Mouse (Mus musculus): ENCODE data around the gene Aebp1. TPM values are rescaled to one million over a fixed set of nuclear protein-coding genes. Genes with fewer than 3 reads are reported as not detected.

The Aebp1 gene
- polyA plus RNA-seq, 1 experiment from 2014 or later, result 15.0 TPM

GRCm38 (mm10) chr11:5905778-5906518, 44.2 kb downstream of the Aebp1 start:
- Histone ChIP-seq H3K4me1 (replicated peaks; ENCODE audit: control insufficient read depth, insufficient read depth, low read length) (peaks cover 6% of the 10 kb centered on the region; the same call in 1 of the 2 replicates), H3K9ac (ENCODE audit: low read depth, low read length) (no peak overlapping the region), H3K9me3 (ENCODE audit: control insufficient read depth) (no peaks in the 10 kb centered on the region), H3K36me3 (ENCODE audit: control insufficient read depth, insufficient read depth) (no peaks in the 10 kb centered on the region), H3K27me3 (replicated peaks; ENCODE audit: control insufficient read depth, insufficient read depth, low read length) (no peaks in the 10 kb centered on the region), H3K4me2 (replicated peaks; ENCODE audit: low read depth) (no peak overlapping the region), H3K4me3 (ENCODE audit: low read depth, low read length) (no peak overlapping the region), H3K27ac (ENCODE audit: low read depth, low read length) (no peak overlapping the region)
- ATAC-seq, result no peak
- no peak for TF ChIP-seq CTCF (IDR thresholded peaks at IDR 0.05; ENCODE audit: low read depth)
- 87% methylated on average over 10 of the region's 10 CpGs for WGBS

DNA sequence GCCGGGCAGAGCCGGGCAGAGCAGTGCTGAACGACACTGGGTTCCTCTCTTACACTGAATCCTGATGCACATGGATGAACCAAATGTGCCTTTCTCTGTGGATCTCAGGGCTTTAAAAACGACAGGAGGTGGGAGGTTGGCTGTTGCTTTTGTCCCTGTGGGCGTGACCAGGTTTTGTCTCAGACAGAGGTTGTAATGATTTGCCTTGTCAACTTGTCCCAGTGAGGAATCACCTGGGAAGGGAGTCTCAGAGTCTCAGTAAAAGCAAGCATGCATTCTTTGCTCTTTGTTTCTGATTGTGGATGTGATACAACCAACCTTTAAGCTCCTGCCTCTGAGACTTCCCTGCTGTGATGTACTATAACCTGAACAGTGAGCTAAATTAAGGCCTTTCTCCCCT, 45.3 kb downstream of the Aebp1 start:
- Histone ChIP-seq H3K4me3 (ENCODE audit: low read depth, low read length) (no peak overlapping the region), H3K4me1 (replicated peaks; ENCODE audit: control insufficient read depth, insufficient read depth, low read length) (0 out of 2 replicates have a peak, but pooled peaks cover under 1% of the 10 kb centered on the region), H3K9me3 (ENCODE audit: control insufficient read depth) (no peaks in the 10 kb centered on the region), H3K4me2 (replicated peaks; ENCODE audit: low read depth) (no peak overlapping the region), H3K27me3 (replicated peaks; ENCODE audit: control insufficient read depth, insufficient read depth, low read length) (no peaks in the 10 kb centered on the region), H3K36me3 (ENCODE audit: control insufficient read depth, insufficient read depth) (no peaks in the 10 kb centered on the region), H3K27ac (ENCODE audit: low read depth, low read length) (no peak overlapping the region), H3K9ac (ENCODE audit: low read depth, low read length) (no peak overlapping the region)
- no peak for TF ChIP-seq CTCF (IDR thresholded peaks at IDR 0.05; ENCODE audit: low read depth)
- ATAC-seq, result no peak
- WGBS, result 62% methylated on average over 5 of the region's 5 CpGs

- no peak overlapping the region for H3K27ac ChIP-seq (ENCODE audit: low read depth, low read length)
- ATAC-seq, result peak; percentile 80
- 34% methylated on average over 4 of the region's 4 CpGs for WGBS
- H3K9me3 ChIP-seq (ENCODE audit: control insufficient read depth), result no peaks in the 10 kb centered on the region
- no peaks in the 10 kb centered on the region for H3K36me3 ChIP-seq (ENCODE audit: control insufficient read depth, insufficient read depth)
- no peak for TF ChIP-seq CTCF (IDR thresholded peaks at IDR 0.05; ENCODE audit: low read depth)
- H3K27me3 ChIP-seq (replicated peaks; ENCODE audit: control insufficient read depth, insufficient read depth, low read length), result no peaks in the 10 kb centered on the region
- H3K9ac ChIP-seq (ENCODE audit: low read depth, low read length), result no peak overlapping the region
- no peak overlapping the region for H3K4me2 ChIP-seq (replicated peaks; ENCODE audit: low read depth)
- no peaks in the 10 kb centered on the region for H3K4me1 ChIP-seq (replicated peaks; ENCODE audit: control insufficient read depth, insufficient read depth, low read length)
- H3K4me3 ChIP-seq (ENCODE audit: low read depth, low read length), result no peak overlapping the region
These were observed 46.9 kb downstream of the Aebp1 start for GRCm38 (mm10) chr11:5908642-5909041.

- no peak for ATAC-seq
- Histone ChIP-seq H3K9me3 (ENCODE audit: control insufficient read depth) (no peaks in the 10 kb centered on the region), H3K27ac (ENCODE audit: low read depth, low read length) (no peak overlapping the region), H3K4me3 (ENCODE audit: low read depth, low read length) (no peak overlapping the region), H3K9ac (ENCODE audit: low read depth, low read length) (no peak overlapping the region), H3K4me2 (replicated peaks; ENCODE audit: low read depth) (no peak overlapping the region), H3K27me3 (replicated peaks; ENCODE audit: control insufficient read depth, insufficient read depth, low read length) (no peaks in the 10 kb centered on the region), H3K36me3 (ENCODE audit: control insufficient read depth, insufficient read depth) (no peaks in the 10 kb centered on the region), H3K4me1 (replicated peaks; ENCODE audit: control insufficient read depth, insufficient read depth, low read length) (no peaks in the 10 kb centered on the region)
- 33% methylated on average over 5 of the region's 5 CpGs for WGBS
- TF ChIP-seq CTCF (IDR thresholded peaks at IDR 0.05; ENCODE audit: low read depth), result peak; percentile 88
These were observed 50.9 kb downstream of the Aebp1 start for GRCm38 (mm10) chr11:5912635-5913034.

- Histone ChIP-seq H3K27ac (ENCODE audit: low read depth, low read length) (no peak overlapping the region), H3K9ac (ENCODE audit: low read depth, low read length) (no peak overlapping the region), H3K4me2 (replicated peaks; ENCODE audit: low read depth) (no peak overlapping the region), H3K4me1 (replicated peaks; ENCODE audit: control insufficient read depth, insufficient read depth, low read length) (no peaks in the 10 kb centered on the region), H3K36me3 (ENCODE audit: control insufficient read depth, insufficient read depth) (no peaks in the 10 kb centered on the region), H3K27me3 (replicated peaks; ENCODE audit: control insufficient read depth, insufficient read depth, low read length) (no peaks in the 10 kb centered on the region), H3K4me3 (ENCODE audit: low read depth, low read length) (no peak overlapping the region), H3K9me3 (ENCODE audit: control insufficient read depth) (no peaks in the 10 kb centered on the region)
- no peak for TF ChIP-seq CTCF (IDR thresholded peaks at IDR 0.05; ENCODE audit: low read depth)
- WGBS, result 65% methylated on average over 8 of the region's 8 CpGs
- ATAC-seq, result no peak
These were observed 51.5 kb downstream of the Aebp1 start for GRCm38 (mm10) chr11:5913256-5913655.

GRCm38 (mm10) chr11:5913936-5914335, 52.2 kb downstream of the Aebp1 start:
- no peak for TF ChIP-seq CTCF (IDR thresholded peaks at IDR 0.05; ENCODE audit: low read depth)
- Histone ChIP-seq H3K36me3 (ENCODE audit: control insufficient read depth, insufficient read depth) (no peaks in the 10 kb centered on the region), H3K27ac (ENCODE audit: low read depth, low read length) (no peak overlapping the region), H3K9me3 (ENCODE audit: control insufficient read depth) (no peaks in the 10 kb centered on the region), H3K27me3 (replicated peaks; ENCODE audit: control insufficient read depth, insufficient read depth, low read length) (no peaks in the 10 kb centered on the region), H3K4me1 (replicated peaks; ENCODE audit: control insufficient read depth, insufficient read depth, low read length) (no peaks in the 10 kb centered on the region), H3K4me2 (replicated peaks; ENCODE audit: low read depth) (no peak overlapping the region), H3K4me3 (ENCODE audit: low read depth, low read length) (no peak overlapping the region), H3K9ac (ENCODE audit: low read depth, low read length) (no peak overlapping the region)
- no peak for ATAC-seq
- WGBS, result 76% methylated on average over 4 of the region's 4 CpGs
